Mouse (Mus musculus) olfactory bulb, adult 2 months (tissue): ENCODE results near the gene Matn4. TPM values are rescaled to one million over a fixed set of nuclear protein-coding genes. Genes with fewer than 3 reads are reported as not detected.

Source experiments
- H3K27ac ChIP-seq: fragments of 200-500 bp; 2 replicates; pipeline ENCODE4 v1.5.1; 2012; ENCODE audit warnings: low read depth, low read length; ENCODE audit not compliant: insufficient read depth
- H3K4me1 ChIP-seq: fragments of 200-500 bp; 2 replicates; pipeline ENCODE4 v1.6.1; 2012; ENCODE audit warnings: low read length; ENCODE audit not compliant: control insufficient read depth, insufficient read depth
- H3K4me3 ChIP-seq: fragments of 200-500 bp; 2 replicates; pipeline ENCODE4 v1.5.1; 2012; ENCODE audit warnings: mild to moderate bottlenecking, low read depth, low read length, moderate library complexity; ENCODE audit not compliant: insufficient read depth
- CTCF ChIP-seq: fragments of 200-500 bp; IDR thresholded peaks from 2 replicates; pipeline ENCODE4 v1.5.1; 2012; ENCODE audit warnings: low read depth, mild to moderate bottlenecking, low read length, moderate library complexity; ENCODE audit not compliant: insufficient read depth
- POLR2A ChIP-seq: fragments of 200-500 bp; IDR thresholded peaks from 2 replicates; pipeline ENCODE4 v1.6.1; 2012; ENCODE audit warnings: mild to moderate bottlenecking, low read depth, low read length, moderate library complexity; ENCODE audit not compliant: insufficient read depth
- WGBS: fragments of 180-500 bp; shearing (Covaris S2); methylation state at CpG from one replicate; pipeline ENCODE4 v1.1.7; 2018; 5-methylcytosine and 5-hydroxymethylcytosine counted together
- polyA plus RNA-seq: library from polyadenylated mRNA; stranded (reverse); fragments of >200 nt; gene quantifications from 2 replicates; pipeline ENCODE4 v1.2.4, GENCODE M21; 2012; ENCODE audit warnings: low replicate concordance; ENCODE audit not compliant: missing spikeins, insufficient read depth, insufficient read length

Gene Matn4
- polyA plus RNA-seq: not detected in 2 replicates

DNA sequence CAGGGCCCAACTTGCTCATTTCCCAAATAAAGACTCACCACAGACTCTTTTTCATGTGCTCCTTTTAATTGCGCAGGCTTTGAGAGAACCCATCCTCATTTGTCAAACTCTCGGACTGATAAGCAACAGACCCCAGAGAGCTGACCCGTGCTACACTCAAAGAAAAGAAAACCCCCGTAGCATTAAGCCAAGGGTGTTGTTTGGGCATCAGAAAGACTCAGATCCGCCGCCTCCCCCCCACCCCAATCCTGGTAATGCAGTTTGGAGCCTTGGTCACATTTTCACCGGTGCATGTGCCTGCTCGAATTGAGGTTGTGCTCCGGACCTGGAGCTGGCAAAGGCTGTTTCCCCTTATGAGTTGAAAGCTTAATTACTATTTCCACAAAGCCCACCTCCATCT lies at the start of gene Matn4:
Gene Matn4 (minus strand): TSS at position 101 of the 400 bp plus-strand sequence.
- H3K4me3 ChIP-seq: peak within 1 kb of the TSS; percentile 18
- no peak within 1 kb of the TSS for H3K27ac ChIP-seq
- TF ChIP-seq POLR2A: no peak
- TF ChIP-seq CTCF: no peak
- 22% methylated on average over 9 of the region's 9 CpGs for WGBS
- H3K4me1 ChIP-seq: peaks cover 27% of the 10 kb centered on the region

DNA sequence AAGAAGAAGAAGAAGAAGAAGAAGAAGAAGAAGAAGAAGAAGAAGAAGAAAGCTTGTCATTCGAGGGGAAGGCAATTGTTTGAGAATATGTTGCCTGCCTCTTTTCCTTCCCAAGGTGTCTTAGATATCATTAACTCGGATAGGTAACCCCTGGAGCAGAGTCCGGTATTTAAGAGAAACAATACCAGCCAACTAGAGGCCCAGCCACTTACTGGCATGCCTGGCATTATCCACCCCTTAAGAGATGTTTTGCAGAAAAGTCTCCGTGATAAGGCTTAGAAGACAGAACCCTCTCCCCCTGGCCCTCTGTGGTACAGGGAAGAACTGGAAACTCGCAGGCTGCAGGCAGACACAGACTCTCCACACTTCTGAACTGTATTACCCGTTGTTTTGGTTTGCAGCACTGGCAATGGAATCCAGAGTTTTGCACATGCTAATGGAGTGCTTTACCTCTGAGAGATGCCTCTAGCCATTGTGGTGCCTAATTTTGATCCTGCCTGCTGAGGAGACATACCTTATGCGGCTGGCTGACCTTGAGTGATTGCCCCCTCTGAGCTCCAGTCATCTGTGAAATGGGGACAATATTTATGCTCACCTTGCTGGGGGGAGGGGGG lies 49.0 kb upstream of the Matn4 start:
- Histone ChIP-seq H3K4me1 (peaks cover 9% of the 10 kb centered on the region), H3K4me3 (no peak overlapping the region), H3K27ac (no peak overlapping the region)
- 71% methylated on average over 7 of the region's 7 CpGs for WGBS
- TF ChIP-seq CTCF: no peak
- TF ChIP-seq POLR2A: no peak

DNA sequence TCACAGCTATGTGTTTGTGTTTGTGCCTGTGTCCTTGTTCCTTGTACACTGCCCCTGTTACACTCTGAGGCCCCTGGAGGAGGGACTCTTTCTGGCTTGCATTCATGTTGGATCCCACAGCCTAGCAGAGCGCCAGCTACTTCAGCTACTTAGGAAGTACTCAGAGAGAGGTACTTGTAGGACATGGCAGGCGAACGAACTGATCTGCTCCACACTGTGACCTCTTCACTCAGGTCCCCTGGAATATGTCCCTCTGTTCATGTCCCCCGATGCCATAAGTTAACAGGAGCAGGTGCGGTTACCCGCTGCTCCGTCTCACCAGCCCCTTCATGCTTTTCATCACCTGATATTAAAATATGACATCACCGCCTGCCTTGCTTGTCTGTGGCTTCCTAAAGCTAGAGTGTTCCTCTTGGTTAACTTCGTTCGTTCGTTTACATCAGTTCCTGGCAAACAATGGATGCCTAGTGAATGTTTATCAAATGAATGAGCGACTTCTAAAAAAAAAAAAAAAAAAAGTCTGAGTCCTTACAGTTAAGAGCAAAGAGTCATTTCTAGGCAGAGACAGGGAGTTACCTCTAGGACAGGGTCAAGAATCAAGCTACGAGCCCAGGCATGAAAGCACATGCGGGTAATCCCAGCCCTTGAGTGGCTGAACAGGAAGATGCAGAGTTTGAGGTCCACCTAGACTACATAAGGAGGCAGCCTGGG lies 48.2 kb upstream of the Matn4 start:
- whole genome bisulfite sequencing: 89% methylated on average over 14 of the region's 14 CpGs
- Histone ChIP-seq H3K27ac (no peak overlapping the region), H3K4me1 (peaks cover 9% of the 10 kb centered on the region), H3K4me3 (no peak overlapping the region)
- TF ChIP-seq POLR2A: no peak
- TF ChIP-seq CTCF: no peak

DNA sequence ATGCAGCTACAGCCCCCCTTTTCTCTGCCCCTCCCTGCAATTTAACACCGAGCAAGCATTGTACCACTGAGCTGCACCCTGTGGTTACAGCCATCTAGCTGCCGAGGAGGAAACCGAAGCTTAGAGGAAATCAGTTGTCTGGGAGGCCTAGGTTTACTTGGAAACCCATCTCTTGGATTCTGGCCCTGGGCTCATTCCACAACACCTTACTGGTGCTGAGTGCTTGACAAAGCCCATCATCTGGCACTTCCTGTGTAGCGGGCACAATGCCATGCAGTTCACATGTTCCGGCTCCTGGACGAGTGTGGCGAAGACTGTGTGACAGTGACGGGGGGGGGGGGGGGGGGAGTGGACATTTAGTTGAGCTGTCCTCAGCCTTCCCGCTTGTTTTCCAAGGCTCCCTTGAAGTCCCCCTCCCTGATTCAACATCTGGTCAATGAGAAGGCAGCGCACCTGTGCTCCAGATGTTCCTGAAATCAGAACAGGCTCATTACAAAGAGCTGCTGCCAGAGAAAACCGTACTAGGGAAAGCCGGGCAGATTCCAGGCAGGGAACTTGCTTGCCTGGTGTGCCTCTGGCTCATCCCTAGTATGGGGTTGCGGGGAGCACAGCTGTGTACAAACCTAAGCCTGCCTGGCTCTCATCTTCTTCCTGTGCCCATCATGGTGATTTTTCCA lies 47.2 kb upstream of the Matn4 start:
- Histone ChIP-seq H3K27ac (no peak overlapping the region), H3K4me3 (no peak overlapping the region), H3K4me1 (peaks cover 3% of the 10 kb centered on the region)
- TF ChIP-seq POLR2A: no peak
- TF ChIP-seq CTCF: no peak
- 45% methylated on average over 13 of the region's 13 CpGs for WGBS

DNA sequence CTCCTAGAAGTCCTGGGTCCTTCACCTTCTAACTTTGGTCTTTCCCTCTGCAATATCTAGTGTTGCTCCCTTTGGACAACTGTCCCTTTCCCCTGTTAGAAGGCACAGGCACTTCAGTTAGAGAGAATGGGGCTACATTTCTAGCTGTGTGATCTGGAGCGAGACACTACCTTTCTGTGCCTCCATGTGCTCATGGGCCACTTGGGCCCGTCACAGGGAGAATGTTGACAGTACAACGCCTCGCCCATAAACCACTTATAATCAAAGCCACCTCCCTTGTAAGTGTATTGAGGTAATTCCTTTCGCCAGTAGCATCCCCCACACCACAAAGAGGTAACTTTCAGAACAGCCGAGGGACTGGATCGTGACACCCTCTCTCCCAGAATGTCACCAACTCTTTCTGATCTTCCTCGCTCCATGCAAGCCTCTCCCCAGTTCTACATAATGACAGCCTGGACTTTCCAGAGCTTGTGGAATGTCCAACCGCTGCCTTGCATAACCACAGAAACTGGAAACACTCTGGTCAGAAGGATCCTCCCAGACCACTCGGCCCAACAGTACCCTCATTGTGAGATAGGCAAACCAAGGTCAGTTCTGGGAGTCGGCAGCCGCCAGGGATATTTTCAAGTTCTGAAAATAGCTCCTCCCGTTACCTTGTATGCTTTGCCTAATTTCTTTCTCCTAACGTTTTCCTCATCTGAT lies 44.5 kb upstream of the Matn4 start:
- no peak overlapping the region for H3K27ac ChIP-seq
- no peaks in the 10 kb centered on the region for H3K4me1 ChIP-seq
- WGBS: 90% methylated on average over 14 of the region's 14 CpGs
- H3K4me3 ChIP-seq: no peak overlapping the region
- TF ChIP-seq POLR2A (no peak), CTCF (no peak)

DNA sequence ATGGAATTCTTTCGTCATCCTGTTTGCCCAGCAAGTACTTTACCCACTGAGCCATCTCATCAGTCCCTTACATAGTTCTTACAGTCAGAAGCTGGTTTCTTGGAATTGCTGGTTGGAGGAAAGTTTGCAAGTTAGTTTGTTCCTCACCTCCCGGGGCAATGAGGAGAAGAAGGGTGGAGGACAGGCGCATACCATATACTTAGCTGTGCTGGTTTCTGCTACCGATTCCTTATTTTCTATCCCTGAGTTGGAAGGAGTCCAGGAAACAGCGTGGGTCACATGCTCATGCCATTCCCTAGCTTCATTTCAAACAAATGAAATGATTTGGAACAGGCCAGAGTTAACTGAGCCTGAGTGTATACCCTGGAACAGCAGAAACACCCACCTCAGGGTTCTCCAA lies 44.0 kb upstream of the Matn4 start:
- no peak overlapping the region for H3K27ac ChIP-seq
- no peaks in the 10 kb centered on the region for H3K4me1 ChIP-seq
- no peak overlapping the region for H3K4me3 ChIP-seq
- TF ChIP-seq POLR2A (no peak), CTCF (no peak)
- 65% methylated on average over 5 of the region's 5 CpGs for WGBS

DNA sequence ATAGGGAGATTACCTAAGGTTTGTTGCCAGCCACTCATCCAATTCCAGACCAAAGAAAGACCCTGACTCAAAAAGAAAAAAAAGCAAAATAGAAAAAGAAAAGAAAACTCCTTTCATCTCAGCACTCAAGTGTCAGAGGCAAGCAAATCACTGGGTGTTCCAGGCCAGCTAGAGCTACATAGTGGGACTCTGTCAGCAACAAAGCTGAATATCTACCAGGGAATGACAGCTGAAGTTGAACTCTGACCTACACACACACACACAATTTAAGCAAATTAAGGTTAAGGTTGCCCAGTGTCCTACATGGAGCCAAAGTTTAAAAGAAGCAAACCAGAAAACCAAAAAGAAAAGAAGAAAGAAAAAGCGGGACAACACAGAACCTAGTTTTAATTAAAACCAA lies 43.2 kb upstream of the Matn4 start:
- Histone ChIP-seq H3K4me3 (no peak overlapping the region), H3K4me1 (0 out of 2 replicates have a peak, but pooled peaks cover 4% of the 10 kb centered on the region), H3K27ac (no peak overlapping the region)
- WGBS: 85% methylated on average over 1 of the region's 1 CpGs
- no peak for TF ChIP-seq CTCF
- no peak for TF ChIP-seq POLR2A

DNA sequence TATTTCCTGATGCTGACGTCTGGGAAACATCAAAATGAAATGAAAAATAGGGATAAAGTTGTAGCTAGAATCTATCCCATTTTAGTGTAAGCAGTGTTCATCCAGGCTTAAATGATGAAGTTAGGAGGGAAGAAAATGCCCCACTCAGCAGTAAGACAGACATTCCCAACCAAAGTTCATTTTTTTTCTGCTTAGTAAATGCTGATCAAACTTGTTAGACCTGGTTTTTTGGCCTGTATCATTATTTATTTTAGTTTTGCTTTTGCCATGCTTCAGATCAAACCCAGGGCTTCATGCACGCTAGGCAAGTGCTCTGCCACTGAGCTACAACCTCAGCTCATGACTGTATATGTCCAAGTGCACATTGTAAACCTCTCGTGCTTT lies 41.1 kb upstream of the Matn4 start:
- Histone ChIP-seq H3K27ac (no peak overlapping the region), H3K4me1 (peaks cover 11% of the 10 kb centered on the region), H3K4me3 (no peak overlapping the region)
- WGBS: 87% methylated on average over 3 of the region's 3 CpGs
- TF ChIP-seq CTCF: no peak
- no peak for TF ChIP-seq POLR2A
